Mouse (Mus musculus) neural tube, postnatal 0 days (tissue): Measurements from ENCODE around the gene Snx8. TPM values are rescaled to one million over a fixed set of nuclear protein-coding genes. Genes with fewer than 3 reads are reported as not detected.

Experiments
- microRNA-seq: library from miRNA; unstranded; fragments of <30 nt; microRNA quantifications from one replicate; pipeline ENCODE4, GENCODE M21; 2016
- polyA plus RNA-seq: library from polyadenylated mRNA; unstranded; fragments of >200 nt; fragmentation: Nextera tagmentation; extraction: Ambion mirVana; gene quantifications from 2 replicates; pipeline ENCODE4 v1.2.1, GENCODE M21; 2015

Gene Snx8
- polyA plus RNA-seq: 32.4 and 33.8 TPM in 2 replicates

DNA sequence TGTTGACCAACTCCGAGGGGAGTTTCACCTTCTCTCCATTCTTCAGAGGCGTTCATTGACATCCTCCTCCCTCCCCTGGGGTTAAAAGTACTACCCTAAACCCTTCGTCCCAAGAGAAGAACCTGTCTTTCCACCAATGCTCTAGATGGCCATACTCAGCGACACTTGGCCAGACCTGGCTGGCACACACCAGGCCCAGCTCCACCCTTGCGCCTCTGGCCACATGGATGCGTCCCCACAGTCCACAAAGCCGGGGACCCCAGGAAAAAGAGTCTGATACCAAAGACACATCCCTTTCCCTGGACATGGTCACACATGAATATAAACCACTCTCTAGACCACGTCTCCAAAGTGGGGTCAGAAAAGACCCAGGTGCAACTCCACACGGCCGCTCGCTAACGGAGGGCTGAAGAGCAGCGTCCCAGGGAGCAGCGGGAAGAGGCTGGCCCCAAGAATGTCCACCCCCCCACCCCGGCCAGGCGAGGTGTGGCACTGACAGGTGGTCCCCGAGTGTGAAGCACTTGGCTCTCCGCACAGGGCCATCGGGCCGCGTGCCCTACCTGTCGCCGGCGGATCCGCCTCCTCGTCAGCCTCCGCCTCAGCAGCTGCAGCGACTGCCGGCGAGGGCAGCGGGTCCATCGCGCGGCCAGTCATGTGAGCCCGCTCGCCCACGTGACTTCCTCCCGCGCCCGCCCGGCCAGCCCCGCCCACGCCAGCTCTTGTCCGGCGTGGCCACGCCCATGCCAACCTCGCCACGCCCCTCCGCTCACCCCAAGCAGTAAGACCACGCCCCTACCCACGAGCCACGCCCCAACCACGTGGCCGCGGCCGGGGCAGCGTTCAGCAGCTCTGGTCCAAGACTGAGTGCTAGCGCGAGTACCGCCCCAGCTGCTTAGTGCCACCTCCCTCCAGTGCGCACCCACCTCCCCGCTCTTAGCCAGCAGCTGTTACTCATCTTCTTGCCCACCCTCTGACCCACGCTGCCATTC lies at the start of gene Snx8:
TSS of gene Snx8 (minus strand) at position 675 of the 989 bp plus-strand sequence.

DNA sequence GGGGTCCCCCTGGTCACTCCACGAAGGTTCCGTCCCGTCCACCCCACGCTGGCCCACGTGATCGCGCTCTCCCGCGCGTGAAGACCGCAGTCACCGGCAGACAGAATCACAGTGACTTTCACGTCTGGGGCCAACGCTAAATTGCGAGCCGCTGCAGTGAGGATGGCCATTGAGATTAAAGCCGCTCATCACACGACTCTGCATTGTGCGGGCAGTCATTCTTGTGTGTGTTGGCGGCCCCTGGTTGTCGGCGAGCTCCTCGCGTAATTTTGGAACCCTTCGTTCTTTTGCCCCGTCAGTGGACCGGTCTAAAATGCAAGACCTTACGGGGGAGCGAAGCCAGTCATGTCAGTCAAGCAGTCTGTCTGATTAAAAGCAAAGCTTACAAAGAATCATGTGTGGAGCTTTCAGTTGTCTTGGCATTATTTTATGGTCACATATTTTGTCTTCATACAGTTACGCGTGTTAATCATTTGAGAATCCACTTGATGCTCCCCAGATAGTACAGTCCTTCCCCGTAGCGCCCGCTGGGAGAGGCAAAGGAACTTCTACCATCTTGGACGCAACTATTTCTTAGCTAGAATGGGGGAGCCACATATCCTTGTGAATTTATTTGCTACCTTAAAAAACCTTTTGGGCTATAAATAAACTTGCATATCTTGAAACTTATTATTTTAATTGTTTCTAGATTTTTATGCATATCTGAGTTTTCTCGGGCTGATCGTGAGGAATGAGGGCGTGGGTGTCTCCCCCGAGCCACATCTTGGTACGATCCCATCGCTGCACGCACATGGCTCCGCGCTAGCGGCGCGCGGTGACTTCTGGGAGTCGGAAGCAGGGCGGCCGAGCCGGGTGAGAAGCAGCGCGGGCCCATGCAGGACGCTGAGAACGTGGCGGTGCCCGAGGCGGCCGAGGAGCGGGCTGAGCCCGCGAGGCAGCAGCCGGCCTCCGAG lies 29.7 kb upstream of the Snx8 start, which contains the start of gene Eif3b:
TSS of gene Eif3b (plus strand) at position 840 of the 953 bp plus-strand sequence.

DNA sequence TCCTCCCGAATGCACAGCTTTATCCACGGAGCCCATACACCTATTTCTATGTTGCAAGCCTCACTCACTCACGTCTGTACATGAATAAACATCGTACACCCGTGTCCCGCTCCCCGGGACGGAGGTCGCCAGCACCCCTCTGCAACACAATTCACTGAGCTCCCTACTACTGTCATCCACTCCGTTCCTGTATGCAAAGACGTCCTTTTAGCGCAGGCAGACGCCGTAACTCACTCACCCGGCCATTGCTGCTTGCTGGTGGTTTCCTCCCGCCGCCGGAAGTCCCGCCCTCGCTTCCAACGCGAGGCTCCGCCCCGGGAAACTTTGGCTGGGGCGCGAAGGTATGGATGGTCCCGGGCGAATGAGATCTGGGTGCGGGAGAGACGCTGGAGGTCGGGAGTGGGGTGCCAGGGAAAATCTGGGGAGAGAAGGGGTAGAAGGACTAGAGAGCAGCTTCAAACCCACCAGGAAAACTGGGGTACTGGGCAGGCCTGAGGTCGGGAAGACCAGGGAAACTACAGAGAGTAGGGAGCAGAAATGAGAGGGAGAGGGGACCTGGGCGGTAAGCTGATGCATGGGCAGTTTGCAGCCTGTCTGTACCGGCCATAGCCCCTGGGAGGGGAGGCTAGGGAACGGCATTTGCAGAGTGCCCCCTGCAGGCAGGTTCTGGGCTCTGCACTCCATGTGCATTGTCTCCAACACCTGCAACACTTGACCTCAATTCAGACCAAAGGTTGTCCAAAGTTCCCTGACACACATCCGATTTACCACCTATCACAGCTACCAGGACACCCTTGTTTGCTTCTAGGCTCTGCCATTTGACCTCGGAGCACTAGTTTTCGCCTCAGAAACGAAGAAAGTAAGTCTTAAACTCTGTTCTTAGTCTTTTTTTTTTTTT lies 57.2 kb downstream of the Snx8 start, which contains the start of gene Mrm2:
TSS of gene Mrm2 (minus strand) at position 284 of the 898 bp plus-strand sequence.

DNA sequence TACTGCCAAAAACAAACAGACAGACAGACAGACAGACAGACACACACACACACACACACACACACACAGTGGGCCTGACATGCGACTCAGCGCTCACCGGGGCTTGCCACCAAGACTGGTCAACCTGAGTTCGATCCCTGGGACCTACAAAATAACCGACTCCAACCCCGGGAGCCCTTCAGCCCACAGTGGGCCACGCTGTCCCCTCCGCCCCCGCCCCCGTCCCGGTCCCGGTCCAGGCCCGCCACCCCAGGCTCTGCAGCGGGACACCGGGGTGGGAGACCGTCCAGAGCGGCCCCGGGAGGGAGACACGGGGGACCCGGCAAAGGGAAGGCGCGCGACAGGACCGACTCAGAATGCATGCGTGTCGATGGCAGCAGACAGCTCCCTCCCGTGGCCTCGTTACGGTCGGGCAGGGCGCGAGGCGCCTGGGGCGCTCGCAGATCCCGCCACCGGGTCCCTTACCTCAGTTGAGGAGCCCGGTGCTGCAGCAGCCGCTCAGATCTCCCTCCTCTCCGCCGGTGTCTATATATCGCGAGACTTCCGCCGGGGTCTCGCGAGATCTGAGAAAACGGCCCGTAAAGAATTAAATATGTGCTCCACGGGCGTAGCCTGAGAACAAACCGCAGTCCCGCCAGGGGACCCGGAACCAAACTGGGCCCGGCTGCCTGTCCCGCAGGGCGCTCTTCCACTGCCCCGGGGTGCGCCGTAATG lies 67.9 kb downstream of the Snx8 start, which contains the start of the genes Mad1l1 and Nudt1:
TSS of gene Mad1l1 (minus strand) at position 511 of the 714 bp plus-strand sequence.
TSS of gene Nudt1 (plus strand) at position 615 of the 714 bp plus-strand sequence.

Small RNA genes within 50 kb of the gene (microRNA-seq; reads per million reads assigned to microRNA genes)
- not detected for gene Mir7038

Other genes with a start within 250 kb of the Snx8 start
- gene Mad1l1, start 67.7 kb downstream of the Snx8 start, polyA plus RNA-seq: 25.6 and 28.7 TPM in 2 replicates
- gene Nudt1, start 67.6 kb downstream of the Snx8 start, polyA plus RNA-seq: 22.6 and 24.4 TPM in 2 replicates
- gene Mrm2, start 57.4 kb downstream of the Snx8 start, polyA plus RNA-seq: 19.9 and 21.8 TPM in 2 replicates
- gene Eif3b, start 30.1 kb upstream of the Snx8 start, polyA plus RNA-seq: 74.8 and 75.2 TPM in 2 replicates
- not detected in 2 replicates for gene Gm4869, start 56.4 kb upstream of the Snx8 start, polyA plus RNA-seq
- 28.3 and 30.1 TPM in 2 replicates for gene Chst12, start 116.3 kb upstream of the Snx8 start, polyA plus RNA-seq
- not detected in 2 replicates for gene Grifin, start 175.8 kb upstream of the Snx8 start, polyA plus RNA-seq
- gene Lfng, start 218.1 kb upstream of the Snx8 start, polyA plus RNA-seq: 17.9 and 24.9 TPM in 2 replicates